Mouse (Mus musculus) heart, adult 10 weeks (tissue): ENCODE measurements around the gene Med28. TPM values are rescaled to one million over a fixed set of nuclear protein-coding genes. Genes with fewer than 3 reads are reported as not detected.

Experiments
- polyA plus RNA-seq: library from polyadenylated mRNA; stranded (reverse); fragments of 350-450 nt; fragmentation: Illumina TruSeq; extraction: RNeasy Lipid Tissue Mini Kit (QIAGEN cat#74804); gene quantifications from one replicate; pipeline ENCODE4 v1.2.3, GENCODE M21; 2014; ENCODE audit warnings: low read depth, low replicate concordance

Gene Med28
- 76.9 TPM for polyA plus RNA-seq

GRCm38 (mm10) chr5:45519960-45520808 is at the start of gene Med28:
TSS of gene Med28 (plus strand) at chr5:45520229.

GRCm38 (mm10) chr5:45493191-45494092 is 26.6 kb upstream of the Med28 start, which contains the start of gene Lap3:
TSS of gene Lap3 (plus strand) at chr5:45493374.

Other genes starting within 250 kb of the Med28 start
- 96.3 TPM for gene Qdpr, start 70.0 kb upstream of the Med28 start, polyA plus RNA-seq
- not detected for gene Clrn2, start 66.5 kb upstream of the Med28 start, polyA plus RNA-seq
- gene Lap3, start 26.9 kb upstream of the Med28 start, polyA plus RNA-seq = 62.3 TPM
- not detected for gene Fam184b, start 119.4 kb downstream of the Med28 start, polyA plus RNA-seq
- gene Ncapg, start 149.7 kb downstream of the Med28 start, polyA plus RNA-seq = not detected